Mouse (Mus musculus) liver, embryonic 11.5 days (tissue): ENCODE measurements around the gene Pdpr. TPM values are rescaled to one million over a fixed set of nuclear protein-coding genes. Genes with fewer than 3 reads are reported as not detected.
A peak's percentile ranks its signal among the peaks of the same experiment; 100 is the strongest.
"Not testable (repeated sequence)": the region's sequence is repeated elsewhere in the genome, so short reads cannot be mapped to it uniquely, and the experiment has no call there.

Source experiments
- ATAC-seq: fragments of 200-750 bp; cut with Nextera tagmentation; replicated peaks from 2 replicates; pipeline ENCODE4 v1.8.0; 2017; ENCODE audit warnings: moderate number of reproducible peaks, mild to moderate bottlenecking, moderate TSS enrichment, moderate library complexity; ENCODE audit not compliant: low FRiP score
- DNase-seq: peaks from one replicate; pipeline ENCODE4 v3.0.0-alpha.2; 2017; ENCODE audit warnings: low spot score
- H3K27ac ChIP-seq: fragments of 300-500 bp; sonication (generic); 2 replicates; pipeline ENCODE4 v1.5.1; 2014; ENCODE audit warnings: mild to moderate bottlenecking, low read depth, low read length, control low read depth
- H3K27me3 ChIP-seq: fragments of 300-500 bp; sonication (generic); replicated peaks from 2 replicates; pipeline ENCODE4 v1.6.1; 2014; ENCODE audit warnings: low read length, mixed read lengths; ENCODE audit not compliant: control insufficient read depth, insufficient read depth
- H3K36me3 ChIP-seq: fragments of 300-500 bp; sonication (generic); 2 replicates; pipeline ENCODE4 v1.6.1; 2014; ENCODE audit warnings: mild to moderate bottlenecking, low read length, moderate library complexity, mixed read lengths; ENCODE audit not compliant: control insufficient read depth, insufficient read depth
- H3K4me1 ChIP-seq: fragments of 300-500 bp; sonication (generic); replicated peaks from 2 replicates; pipeline ENCODE4 v1.6.1; 2014; ENCODE audit warnings: low read length, mixed read lengths; ENCODE audit not compliant: control insufficient read depth, insufficient read depth
- H3K4me2 ChIP-seq: fragments of 300-500 bp; sonication (generic); 2 replicates; pipeline ENCODE4 v1.6.1; 2014; ENCODE audit warnings: mild to moderate bottlenecking, control low read depth, moderate library complexity
- H3K4me3 ChIP-seq: fragments of 300-500 bp; sonication (generic); 2 replicates; pipeline ENCODE4 v1.5.1; 2014; ENCODE audit warnings: low read depth, low read length, control low read depth
- H3K9ac ChIP-seq: fragments of 300-500 bp; sonication (generic); 2 replicates; pipeline ENCODE4 v1.6.1; 2014; ENCODE audit warnings: low read depth, low read length, control low read depth
- H3K9me3 ChIP-seq: fragments of 300-500 bp; sonication (generic); 2 replicates; pipeline ENCODE4 v1.6.1; 2016; ENCODE audit warnings: low read length, inconsistent platforms, mixed read lengths; ENCODE audit not compliant: control insufficient read depth
- WGBS: fragments of 180-500 bp; shearing (Covaris S2); extraction: QIAGEN DNeasy Blood & Tissue Kit; methylation state at CpG from one replicate; pipeline ENCODE4 v1.1.7; 2014; 5-methylcytosine and 5-hydroxymethylcytosine counted together
- polyA plus RNA-seq: library from polyadenylated mRNA; unstranded; fragments of >200 nt; fragmentation: Nextera tagmentation; extraction: Ambion mirVana; gene quantifications from 2 replicates; pipeline ENCODE4 v1.2.1, GENCODE M21; 2014

The Pdpr gene
- polyA plus RNA-seq, 1 experiment from 2014 or later = 5.1 TPM

- ATAC-seq = no peak
- no peak overlapping the region for H3K27ac ChIP-seq
- WGBS = 92% methylated on average over 3 of the region's 3 CpGs
- H3K4me2 ChIP-seq = no peak overlapping the region
- no peaks in the 10 kb centered on the region for H3K9me3 ChIP-seq
- DNase-seq = no peak
- no peaks in the 10 kb centered on the region for H3K4me1 ChIP-seq
- H3K36me3 ChIP-seq = peaks cover 15% of the 10 kb centered on the region
- H3K27me3 ChIP-seq = no peaks in the 10 kb centered on the region
- H3K4me3 ChIP-seq = no peak overlapping the region
- H3K9ac ChIP-seq = no peak overlapping the region
Observed at GRCm38 (mm10) chr8:111119481-111119880, 25.1 kb downstream of the Pdpr start.

DNA sequence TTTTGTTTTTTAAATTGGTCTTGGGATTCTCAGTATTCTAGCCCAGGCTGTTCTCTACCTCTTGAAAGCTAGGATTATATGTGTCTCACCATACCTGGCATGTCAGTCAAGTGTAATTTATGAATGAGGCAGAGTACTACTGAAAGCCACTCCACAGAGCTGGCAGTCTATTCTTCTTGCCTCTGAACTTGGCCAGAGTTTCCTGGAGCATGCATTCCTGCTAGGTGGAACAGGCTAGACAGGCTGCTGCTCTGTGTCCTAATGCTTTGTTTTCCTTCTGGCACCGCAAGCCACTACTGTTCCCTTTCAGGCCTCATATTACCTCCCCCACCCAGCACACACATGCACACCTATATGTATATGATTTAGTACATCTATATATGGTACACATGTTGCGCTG, 36.3 kb downstream of the Pdpr start:
- Histone ChIP-seq H3K36me3 (peaks cover 9% of the 10 kb centered on the region), H3K27ac (no peak overlapping the region), H3K9me3 (no peaks in the 10 kb centered on the region), H3K27me3 (no peaks in the 10 kb centered on the region), H3K4me3 (no peak overlapping the region), H3K4me2 (no peak overlapping the region), H3K4me1 (no peaks in the 10 kb centered on the region), H3K9ac (no peak overlapping the region)
- 95% methylated on average over 2 of the region's 2 CpGs for WGBS
- DNase-seq (no peak), ATAC-seq (no peak)

DNA sequence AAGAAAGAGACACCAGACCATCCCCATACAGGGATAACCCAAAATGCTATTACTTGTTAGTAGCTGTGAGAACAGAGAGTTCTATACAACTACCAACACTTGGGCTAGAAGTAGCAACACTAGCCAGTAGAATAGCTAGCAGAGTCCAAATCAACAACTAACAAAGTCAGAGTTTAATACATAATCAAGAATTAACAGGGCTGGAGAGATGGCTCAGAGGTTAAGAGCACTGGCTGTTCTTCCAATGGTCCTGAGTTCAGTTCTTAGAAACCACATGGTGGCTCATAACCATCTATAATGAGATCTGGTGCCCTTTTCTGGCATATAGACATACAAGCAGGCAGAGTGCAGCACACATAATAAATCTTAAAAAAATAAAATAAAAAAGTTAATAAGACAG, 48.1 kb downstream of the Pdpr start:
- Histone ChIP-seq H3K4me2 (no peak overlapping the region), H3K9ac (no peak overlapping the region), H3K4me1 (peaks cover 12% of the 10 kb centered on the region; the same call in 1 of the 2 replicates), H3K27ac (no peak overlapping the region), H3K36me3 (no peaks in the 10 kb centered on the region), H3K9me3 (no peaks in the 10 kb centered on the region), H3K27me3 (no peaks in the 10 kb centered on the region), H3K4me3 (no peak overlapping the region)
- ATAC-seq (no peak), DNase-seq (no peak)

GRCm38 (mm10) chr8:111144901-111145459, 50.5 kb downstream of the Pdpr start:
- H3K27me3 ChIP-seq, H3K27ac ChIP-seq: not testable (repeated sequence)

DNA sequence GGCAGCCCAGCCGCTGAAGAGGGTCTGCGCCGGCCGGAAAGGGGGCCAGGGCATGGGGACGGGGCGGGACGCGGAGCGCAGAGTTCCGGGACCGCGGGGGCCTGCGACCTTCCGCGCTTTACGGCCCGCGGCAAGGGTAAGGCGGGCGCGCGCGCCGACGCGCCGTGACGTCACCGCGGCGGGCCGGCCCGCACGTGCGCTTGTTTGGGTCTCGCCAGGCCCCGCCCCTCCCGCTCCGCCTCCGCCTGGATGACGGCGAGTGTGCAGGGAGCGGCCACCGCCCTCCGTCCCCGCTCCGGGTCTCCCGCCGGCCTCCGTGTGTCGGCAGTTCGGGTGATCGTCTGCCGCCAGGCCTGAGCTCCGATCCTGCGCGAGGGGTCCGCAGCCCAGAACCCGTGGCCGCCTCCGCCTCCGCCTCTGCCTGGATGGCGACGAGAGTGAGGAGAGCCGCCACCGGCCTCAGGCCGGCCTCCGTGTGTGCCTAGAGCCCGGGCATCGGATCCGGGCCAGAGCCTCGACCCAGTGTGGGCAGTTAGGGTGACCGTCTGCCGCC, 51.1 kb downstream of the Pdpr start:
- under 1% methylated on average over 62 of the region's 74 CpGs for WGBS
- not testable (repeated sequence) for H3K27ac ChIP-seq, H3K36me3 ChIP-seq, H3K27me3 ChIP-seq, H3K9me3 ChIP-seq
- Histone ChIP-seq H3K4me2 (peak overlapping the region; percentile 93), H3K4me1 (peaks cover 12% of the 10 kb centered on the region; the same call in 1 of the 2 replicates), H3K9ac (peak overlapping the region; percentile 66), H3K4me3 (peak overlapping the region; percentile 72)
- DNase-seq (peak; percentile 93), ATAC-seq (peak; percentile 89)

More at GRCm38 (mm10) chr8:111144901-111145459, 50.5 kb downstream of the Pdpr start:
- ATAC-seq = peak; percentile 75
- Histone ChIP-seq H3K9ac (peak overlapping the region; percentile 66), H3K4me3 (peak overlapping the region; percentile 72), H3K4me1 (peaks cover 12% of the 10 kb centered on the region; the same call in 1 of the 2 replicates), H3K4me2 (peak overlapping the region; percentile 84)
- DNase-seq = peak; percentile 49
- under 1% methylated on average over 48 of the region's 63 CpGs for WGBS
- not testable (repeated sequence) for H3K9me3 ChIP-seq, H3K36me3 ChIP-seq

DNA sequence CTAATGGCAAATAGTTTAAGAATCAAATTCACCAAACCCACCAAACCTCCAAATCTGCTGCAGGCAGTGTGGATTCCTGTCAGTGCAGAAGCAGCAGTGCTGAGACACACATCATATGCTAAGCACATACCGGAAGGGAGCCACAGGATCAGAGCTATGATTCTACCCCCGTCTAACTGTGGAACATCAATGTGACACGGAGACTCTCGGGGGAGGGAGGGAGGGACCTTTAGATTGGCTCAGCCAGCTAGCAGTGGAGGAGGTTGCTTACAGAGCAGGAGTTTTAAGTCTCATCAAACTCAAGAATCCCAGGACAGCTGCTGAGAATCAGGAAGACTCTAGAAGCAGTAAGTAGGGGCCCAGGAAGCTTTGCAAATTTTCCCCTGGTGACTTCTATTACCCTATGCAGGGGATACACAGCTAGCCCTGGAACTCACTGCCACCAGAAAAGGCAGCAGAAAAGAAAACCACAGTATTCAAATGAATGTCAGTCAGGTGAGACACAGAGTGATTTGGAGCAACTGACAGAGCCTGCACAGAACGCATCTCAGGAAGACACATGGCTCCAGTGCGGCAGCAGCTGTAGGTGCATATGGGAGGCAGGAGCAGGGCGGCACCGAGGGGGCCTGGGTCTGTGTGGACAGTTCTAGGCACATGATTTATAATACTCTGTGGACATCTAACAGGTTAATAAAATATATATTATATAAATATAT, 61.4 kb downstream of the Pdpr start:
- H3K9me3 ChIP-seq = no peaks in the 10 kb centered on the region
- no peak overlapping the region for H3K27ac ChIP-seq
- H3K9ac ChIP-seq = no peak overlapping the region
- H3K4me3 ChIP-seq = no peak overlapping the region
- ATAC-seq (no peak), DNase-seq (no peak)
- H3K4me1 ChIP-seq = no peaks in the 10 kb centered on the region
- 93% methylated on average over 8 of the region's 8 CpGs for WGBS
- H3K27me3 ChIP-seq = no peaks in the 10 kb centered on the region
- no peak overlapping the region for H3K4me2 ChIP-seq
- peaks cover 20% of the 10 kb centered on the region; the same call in 1 of the 2 replicates for H3K36me3 ChIP-seq

GRCm38 (mm10) chr8:111157617-111158016, 63.2 kb downstream of the Pdpr start:
- Histone ChIP-seq H3K9ac (no peak overlapping the region), H3K9me3 (no peaks in the 10 kb centered on the region), H3K27me3 (no peaks in the 10 kb centered on the region), H3K27ac (no peak overlapping the region), H3K4me3 (no peak overlapping the region), H3K4me2 (no peak overlapping the region), H3K4me1 (no peaks in the 10 kb centered on the region), H3K36me3 (peaks cover 29% of the 10 kb centered on the region)
- peak; percentile 63; the same call in 1 of the 2 replicates for ATAC-seq
- DNase-seq = peak; percentile 54
- WGBS = 52% methylated on average over 14 of the region's 14 CpGs

DNA sequence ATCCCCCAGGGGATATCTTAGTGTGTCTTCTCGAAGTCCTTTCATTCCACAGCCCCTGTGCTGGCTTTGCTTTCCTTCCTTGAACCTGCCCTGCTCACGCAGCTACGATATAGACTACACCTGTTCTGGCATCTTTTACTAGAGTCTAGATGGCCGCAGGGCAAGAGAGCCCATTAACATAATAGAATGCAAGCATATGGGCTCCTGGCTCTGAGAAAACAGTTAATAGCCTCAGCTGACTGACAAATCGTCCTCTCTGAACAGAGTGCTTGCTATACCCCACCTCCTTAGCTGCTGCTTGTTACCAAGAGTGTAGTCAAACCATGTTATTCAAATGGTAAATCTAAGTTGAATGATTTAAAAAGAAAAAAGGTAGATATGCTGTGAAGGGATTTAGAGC, 77.2 kb downstream of the Pdpr start:
- Histone ChIP-seq H3K9ac (no peak overlapping the region), H3K9me3 (no peaks in the 10 kb centered on the region), H3K27me3 (no peaks in the 10 kb centered on the region), H3K27ac (no peak overlapping the region), H3K4me3 (no peak overlapping the region), H3K4me1 (no peaks in the 10 kb centered on the region), H3K4me2 (no peak overlapping the region), H3K36me3 (peaks cover 9% of the 10 kb centered on the region)
- DNase-seq (no peak), ATAC-seq (no peak)
- 85% methylated on average over 5 of the region's 5 CpGs for WGBS
